Mouse (Mus musculus) frontal cortex, adult (tissue): ENCODE measurements around the gene 1700001K19Rik.
"Not testable (repeated sequence)": the region's sequence is repeated elsewhere in the genome, so short reads cannot be mapped to it uniquely, and the experiment has no call there.

Source experiments
- ATAC-seq: cut with Nextera tagmentation; 2 replicates; pipeline ENCODE4 v1.9.2; 2017; ENCODE audit warnings: mild to moderate bottlenecking, moderate library complexity, mixed read lengths; ENCODE audit not compliant: low TSS enrichment

Gene 1700001K19Rik

GRCm38 (mm10) chr12:110696173-110696974 lies 14.0 kb upstream of the 1700001K19Rik start:
- ATAC-seq, result peak; percentile 88

- peak; percentile 66 for ATAC-seq
Observed at GRCm38 (mm10) chr12:110695676-110696171, 13.3 kb upstream of the 1700001K19Rik start.

- ATAC-seq, result not testable (repeated sequence)
Observed at GRCm38 (mm10) chr12:110693378-110693777, 11.0 kb upstream of the 1700001K19Rik start.

- ATAC-seq, result no peak
Observed at GRCm38 (mm10) chr12:110689919-110690643, 7.7 kb upstream of the 1700001K19Rik start.

- ATAC-seq, result not testable (repeated sequence)
Observed at GRCm38 (mm10) chr12:110688921-110689320, 6.5 kb upstream of the 1700001K19Rik start.

GRCm38 (mm10) chr12:110687894-110688734 lies 5.7 kb upstream of the 1700001K19Rik start:
- ATAC-seq, result peak; percentile 38; the same call in 1 of the 2 replicates

GRCm38 (mm10) chr12:110683580-110683979 lies 1.2 kb upstream of the 1700001K19Rik start:
- ATAC-seq, result no peak

- no peak for ATAC-seq
Observed at GRCm38 (mm10) chr12:110681878-110682277, 541 bp downstream of the 1700001K19Rik start.

GRCm38 (mm10) chr12:110681191-110681590 lies 1.2 kb downstream of the 1700001K19Rik start:
- ATAC-seq, result no peak

- no peak for ATAC-seq
Observed at GRCm38 (mm10) chr12:110674243-110674642, 8.2 kb downstream of the 1700001K19Rik start.

GRCm38 (mm10) chr12:110667466-110668077 lies 14.8 kb downstream of the 1700001K19Rik start:
- ATAC-seq, result no peak

GRCm38 (mm10) chr12:110661746-110662145 lies 20.7 kb downstream of the 1700001K19Rik start:
- ATAC-seq, result no peak

- no peak for ATAC-seq
Observed at GRCm38 (mm10) chr12:110651464-110651863, 31.0 kb downstream of the 1700001K19Rik start.

GRCm38 (mm10) chr12:110650241-110650641 lies 32.2 kb downstream of the 1700001K19Rik start:
- peak; percentile 91 for ATAC-seq

GRCm38 (mm10) chr12:110637507-110638114 lies 44.8 kb downstream of the 1700001K19Rik start:
- no peak for ATAC-seq

- ATAC-seq, result peak; percentile 82
Observed at GRCm38 (mm10) chr12:110636293-110636692, 46.1 kb downstream of the 1700001K19Rik start.

- ATAC-seq, result peak; percentile 55; the same call in 1 of the 2 replicates
Observed at GRCm38 (mm10) chr12:110630056-110630455, 52.4 kb downstream of the 1700001K19Rik start.
